Mouse (Mus musculus): ENCODE measurements at regions not wholly inside any gene's neighbourhood (a gene's known extent, or its start where the extent isn't known, plus 50 kb on each side); places are given as distances from the start of the nearest gene placed in this dataset.

DNA sequence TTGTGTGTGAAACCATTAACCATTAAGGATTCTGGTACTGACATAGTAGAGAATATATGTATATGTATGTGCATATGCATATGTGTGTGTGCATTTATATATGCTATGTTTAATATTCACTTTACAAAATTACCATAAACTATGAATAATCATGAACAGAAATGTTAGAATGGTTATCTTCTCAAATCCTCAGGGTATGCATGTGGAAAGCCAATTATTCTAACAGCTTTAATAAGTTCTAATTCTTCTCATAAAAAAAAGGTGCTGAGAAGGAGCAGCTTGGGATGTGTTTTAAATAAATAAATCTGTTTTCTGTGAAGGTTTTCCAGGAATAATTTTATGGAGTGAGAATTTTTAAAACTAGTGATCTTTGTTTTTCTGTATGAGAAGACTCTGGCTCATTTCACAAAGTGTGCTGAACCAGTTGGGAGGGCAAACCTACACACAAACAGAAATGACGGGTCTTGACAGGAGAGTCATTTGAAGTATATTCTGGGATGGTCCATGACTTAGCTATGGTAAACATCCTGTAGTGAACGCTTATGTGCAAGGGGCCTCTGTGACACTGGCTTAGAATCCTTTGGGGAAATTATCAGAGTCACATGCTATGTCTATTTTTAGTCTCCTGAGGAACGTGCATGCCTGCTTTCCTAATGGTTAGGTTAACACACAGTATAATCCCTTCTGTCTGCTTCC, 160.3 kb upstream of the Plpp4 start:
- WGBS: 29% methylated on average over 3 of the region's 3 CpGs
- Histone ChIP-seq H3K9ac (ENCODE audit: low read depth, low read length) (no peak overlapping the region), H3K27ac (ENCODE audit: low read length) (no peak overlapping the region), H3K27me3 (replicated peaks; ENCODE audit: control insufficient read depth, insufficient read depth, low read length) (no peaks in the 10 kb centered on the region), H3K4me3 (ENCODE audit: low read length) (no peak overlapping the region), H3K36me3 (ENCODE audit: control insufficient read depth, insufficient read depth, low read length) (no peaks in the 10 kb centered on the region), H3K4me1 (ENCODE audit: control insufficient read depth, insufficient read depth, low read length) (no peaks in the 10 kb centered on the region), H3K4me2 (ENCODE audit: low read depth, low read length) (no peak overlapping the region), H3K9me3 (ENCODE audit: control insufficient read depth, low read length) (no peaks in the 10 kb centered on the region)
- no peak for ATAC-seq

DNA sequence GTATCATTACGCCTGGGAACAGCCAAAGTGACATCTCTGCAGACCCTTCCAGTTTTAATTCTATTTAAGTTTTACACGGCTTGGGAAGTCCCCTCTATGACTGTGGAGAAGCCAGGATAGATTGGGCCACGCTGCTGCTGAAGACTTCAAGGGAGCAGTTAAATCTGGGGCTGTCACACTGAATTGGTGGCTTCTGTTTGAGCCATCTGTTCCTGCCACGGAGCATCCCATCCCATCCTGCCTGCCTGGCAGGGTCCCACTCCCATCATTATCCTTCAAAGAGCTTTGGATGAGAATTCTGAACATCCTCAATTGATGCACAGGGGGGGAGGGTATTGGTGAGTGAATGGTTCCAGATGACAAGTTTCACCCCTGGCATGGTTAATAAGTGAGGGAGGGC, 154.4 kb upstream of the Plpp4 start:
- no peaks in the 10 kb centered on the region for H3K4me1 ChIP-seq (ENCODE audit: control insufficient read depth, insufficient read depth, low read length)
- no peak for ATAC-seq
- no peak overlapping the region for H3K27ac ChIP-seq (ENCODE audit: low read length)
- 66% methylated on average over 4 of the region's 4 CpGs for WGBS
- no peaks in the 10 kb centered on the region for H3K27me3 ChIP-seq (replicated peaks; ENCODE audit: control insufficient read depth, insufficient read depth, low read length)
- no peak overlapping the region for H3K9ac ChIP-seq (ENCODE audit: low read depth, low read length)
- H3K4me2 ChIP-seq (ENCODE audit: low read depth, low read length): no peak overlapping the region
- no peak overlapping the region for H3K4me3 ChIP-seq (ENCODE audit: low read length)
- H3K36me3 ChIP-seq (ENCODE audit: control insufficient read depth, insufficient read depth, low read length): no peaks in the 10 kb centered on the region
- H3K9me3 ChIP-seq (ENCODE audit: control insufficient read depth, low read length): no peaks in the 10 kb centered on the region

DNA sequence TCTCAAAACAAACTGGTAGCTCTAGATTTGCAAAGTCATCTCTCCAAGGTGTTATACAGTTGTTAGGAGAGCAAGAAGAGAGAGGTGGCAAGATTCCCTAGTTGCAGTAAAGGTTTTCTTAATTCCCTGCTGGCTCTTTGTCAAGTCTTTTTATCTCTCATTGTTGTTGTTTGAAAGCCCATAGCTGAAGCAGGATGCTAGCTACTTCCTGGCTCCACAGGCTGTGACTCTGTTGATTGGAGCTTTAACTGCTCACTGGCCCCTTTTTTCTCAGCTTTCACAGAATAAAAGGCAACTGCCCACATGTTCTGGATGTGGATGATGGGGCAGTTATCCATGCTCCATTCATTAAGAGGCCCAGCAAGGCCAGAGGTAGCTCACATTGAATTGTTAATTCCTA, 122.7 kb upstream of the Plpp4 start:
- ATAC-seq: no peak
- no peaks in the 10 kb centered on the region for H3K9me3 ChIP-seq (ENCODE audit: control insufficient read depth, low read length)

DNA sequence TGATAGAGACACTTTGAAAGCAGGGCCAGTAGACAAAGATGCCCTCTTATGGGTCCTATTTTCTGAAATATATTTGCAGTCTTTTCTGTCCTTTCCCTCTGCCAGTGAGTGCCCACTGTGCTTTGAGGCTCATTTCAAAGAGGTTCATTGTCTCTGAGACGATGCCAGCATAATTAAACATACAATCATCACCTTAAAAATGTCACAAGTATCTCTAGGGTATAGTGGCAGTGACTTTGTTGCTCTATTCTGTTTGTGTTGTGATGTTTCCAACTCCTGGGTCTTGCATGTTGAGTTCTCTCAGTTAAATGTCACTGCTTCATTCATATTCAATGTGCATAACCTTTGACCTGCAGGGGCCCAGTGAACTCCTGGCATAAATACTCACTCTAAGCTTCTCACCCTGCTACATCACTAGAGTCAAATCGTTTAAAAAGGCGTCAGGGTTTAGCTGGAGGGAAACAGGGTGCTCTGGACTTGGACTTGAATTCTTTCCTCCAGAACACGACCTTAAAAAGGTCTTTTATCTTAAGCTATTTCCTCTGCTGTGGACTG, 122.1 kb upstream of the Plpp4 start:
- Histone ChIP-seq H3K36me3 (ENCODE audit: control insufficient read depth, insufficient read depth, low read length) (no peaks in the 10 kb centered on the region), H3K27ac (ENCODE audit: low read length) (no peak overlapping the region), H3K27me3 (replicated peaks; ENCODE audit: control insufficient read depth, insufficient read depth, low read length) (no peaks in the 10 kb centered on the region), H3K4me1 (ENCODE audit: control insufficient read depth, insufficient read depth, low read length) (no peaks in the 10 kb centered on the region), H3K9ac (ENCODE audit: low read depth, low read length) (no peak overlapping the region), H3K4me2 (ENCODE audit: low read depth, low read length) (no peak overlapping the region), H3K9me3 (ENCODE audit: control insufficient read depth, low read length) (no peaks in the 10 kb centered on the region), H3K4me3 (ENCODE audit: low read length) (no peak overlapping the region)
- WGBS: 33% methylated on average over 4 of the region's 4 CpGs
- no peak for ATAC-seq

More for the DNA sequence above, 122.7 kb upstream of the Plpp4 start:
- Histone ChIP-seq H3K27me3 (replicated peaks; ENCODE audit: control insufficient read depth, insufficient read depth, low read length) (no peaks in the 10 kb centered on the region), H3K9ac (ENCODE audit: low read depth, low read length) (no peak overlapping the region), H3K4me1 (ENCODE audit: control insufficient read depth, insufficient read depth, low read length) (no peaks in the 10 kb centered on the region), H3K4me2 (ENCODE audit: low read depth, low read length) (no peak overlapping the region), H3K4me3 (ENCODE audit: low read length) (no peak overlapping the region), H3K36me3 (ENCODE audit: control insufficient read depth, insufficient read depth, low read length) (no peaks in the 10 kb centered on the region), H3K27ac (ENCODE audit: low read length) (no peak overlapping the region)

DNA sequence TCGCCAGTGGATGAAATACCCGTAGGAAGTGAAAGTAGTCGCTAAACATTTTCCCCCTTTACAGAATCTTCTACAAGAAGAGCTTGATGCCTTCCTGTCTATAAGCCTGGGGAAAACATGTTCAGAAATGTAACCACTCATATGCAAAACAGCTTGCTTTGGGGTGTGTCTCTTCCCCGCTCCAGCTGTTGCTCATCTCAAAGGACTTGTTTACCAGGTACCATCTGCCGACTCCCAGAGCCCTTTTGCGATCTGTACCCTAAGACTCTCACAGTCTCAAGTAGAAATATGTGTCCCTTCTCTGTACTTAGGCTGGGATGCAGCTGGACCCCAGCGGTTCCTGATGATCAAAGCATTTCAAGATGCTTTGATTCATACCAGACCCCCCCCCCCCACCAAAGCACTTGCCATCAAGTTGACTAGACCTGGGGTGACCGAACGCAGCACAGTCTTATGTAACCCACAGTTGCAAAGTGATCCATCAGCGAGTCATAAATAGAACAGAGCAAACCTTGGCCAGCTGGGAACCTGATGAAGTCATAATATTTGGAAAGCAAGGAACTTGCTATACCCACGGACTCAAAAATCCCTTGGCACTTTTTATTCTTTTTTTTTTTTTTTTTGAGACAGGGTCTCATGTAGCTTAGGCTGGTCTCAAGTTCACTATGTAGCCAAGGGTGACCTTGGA, 119.4 kb upstream of the Plpp4 start:
- no peak overlapping the region for H3K9ac ChIP-seq (ENCODE audit: low read depth, low read length)
- ATAC-seq: no peak
- no peak overlapping the region for H3K4me3 ChIP-seq (ENCODE audit: low read length)
- H3K4me2 ChIP-seq (ENCODE audit: low read depth, low read length): no peak overlapping the region
- H3K36me3 ChIP-seq (ENCODE audit: control insufficient read depth, insufficient read depth, low read length): no peaks in the 10 kb centered on the region
- H3K27me3 ChIP-seq (replicated peaks; ENCODE audit: control insufficient read depth, insufficient read depth, low read length): no peaks in the 10 kb centered on the region
- no peak overlapping the region for H3K27ac ChIP-seq (ENCODE audit: low read length)
- H3K4me1 ChIP-seq (ENCODE audit: control insufficient read depth, insufficient read depth, low read length): no peaks in the 10 kb centered on the region
- no peaks in the 10 kb centered on the region for H3K9me3 ChIP-seq (ENCODE audit: control insufficient read depth, low read length)
- 59% methylated on average over 11 of the region's 11 CpGs for WGBS

DNA sequence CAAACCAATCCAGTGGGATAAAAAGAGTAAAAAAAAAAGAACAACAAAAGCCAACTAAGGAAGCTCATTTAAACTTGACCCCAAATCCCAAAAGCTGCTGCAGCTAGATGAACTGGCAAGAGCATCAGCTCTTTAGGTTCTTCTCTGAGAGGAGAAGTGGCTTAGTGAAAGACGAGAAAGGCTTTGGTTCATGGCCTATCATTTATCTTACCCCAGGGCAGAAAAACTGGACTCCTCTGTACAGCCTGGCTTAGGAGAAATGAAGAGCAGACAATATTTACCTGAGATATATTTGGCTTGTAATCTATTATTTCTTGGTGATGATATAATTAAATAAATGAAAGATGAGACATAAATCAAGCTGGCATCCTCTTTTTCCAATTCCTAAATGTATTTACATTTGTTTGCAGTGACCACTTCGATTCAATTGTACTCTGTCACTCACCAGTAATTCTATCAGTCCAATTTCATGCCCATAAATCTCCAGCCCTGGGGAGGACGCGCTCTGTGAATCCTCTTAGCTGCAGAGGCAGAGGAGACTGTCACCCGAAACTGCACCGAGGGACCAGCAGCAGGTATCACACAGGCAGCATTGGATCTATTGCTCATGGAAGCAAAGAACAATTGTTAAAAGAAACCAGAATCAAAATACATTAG, 114.8 kb upstream of the Plpp4 start:
- Histone ChIP-seq H3K9me3 (ENCODE audit: control insufficient read depth, low read length) (no peaks in the 10 kb centered on the region), H3K27ac (ENCODE audit: low read length) (no peak overlapping the region), H3K9ac (ENCODE audit: low read depth, low read length) (no peak overlapping the region), H3K27me3 (replicated peaks; ENCODE audit: control insufficient read depth, insufficient read depth, low read length) (no peaks in the 10 kb centered on the region), H3K4me2 (ENCODE audit: low read depth, low read length) (no peak overlapping the region), H3K36me3 (ENCODE audit: control insufficient read depth, insufficient read depth, low read length) (no peaks in the 10 kb centered on the region), H3K4me3 (ENCODE audit: low read length) (no peak overlapping the region), H3K4me1 (ENCODE audit: control insufficient read depth, insufficient read depth, low read length) (no peaks in the 10 kb centered on the region)
- WGBS: 65% methylated on average over 6 of the region's 6 CpGs
- no peak for ATAC-seq

DNA sequence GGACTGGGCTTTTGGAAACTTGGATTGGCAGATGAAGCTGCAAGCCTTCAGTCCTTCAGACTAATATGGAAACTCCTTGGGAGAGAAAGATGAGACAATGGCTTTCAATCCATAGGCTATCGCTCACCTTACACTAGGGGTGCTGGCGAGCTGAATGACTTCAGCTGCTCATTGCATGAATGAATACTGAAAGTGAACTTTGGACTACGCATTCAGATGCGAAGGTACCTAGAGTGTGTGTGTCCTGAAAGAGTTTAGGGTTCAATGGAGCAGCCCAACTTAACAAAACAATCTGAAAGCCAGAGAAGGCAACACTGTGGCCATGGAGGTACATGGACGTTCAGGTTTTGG, 114.3 kb upstream of the Plpp4 start:
- no peak for ATAC-seq
- Histone ChIP-seq H3K9ac (ENCODE audit: low read depth, low read length) (no peak overlapping the region), H3K27ac (ENCODE audit: low read length) (no peak overlapping the region), H3K4me3 (ENCODE audit: low read length) (no peak overlapping the region), H3K4me1 (ENCODE audit: control insufficient read depth, insufficient read depth, low read length) (no peaks in the 10 kb centered on the region), H3K4me2 (ENCODE audit: low read depth, low read length) (no peak overlapping the region), H3K9me3 (ENCODE audit: control insufficient read depth, low read length) (no peaks in the 10 kb centered on the region), H3K36me3 (ENCODE audit: control insufficient read depth, insufficient read depth, low read length) (no peaks in the 10 kb centered on the region), H3K27me3 (replicated peaks; ENCODE audit: control insufficient read depth, insufficient read depth, low read length) (no peaks in the 10 kb centered on the region)
- WGBS: 74% methylated on average over 5 of the region's 5 CpGs

DNA sequence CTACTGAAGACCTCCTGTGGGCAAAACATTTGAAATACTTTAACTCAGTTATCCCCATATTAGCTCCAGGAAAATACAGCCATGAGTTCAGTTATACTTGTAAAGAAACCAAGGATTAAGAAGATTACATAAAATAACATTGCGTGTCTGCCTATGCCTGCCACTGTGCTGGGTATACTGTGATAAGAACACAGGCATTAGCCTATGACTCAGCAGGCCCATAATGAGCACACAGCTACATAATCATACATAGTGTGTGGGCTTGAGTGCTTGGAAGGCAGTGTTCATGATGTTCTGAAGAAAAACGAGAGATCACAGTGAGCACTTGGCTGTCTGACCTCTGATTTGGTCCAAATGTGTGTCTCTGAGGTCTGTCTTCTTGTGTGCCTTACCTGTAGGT, 101.3 kb upstream of the Plpp4 start:
- WGBS: 74% methylated on average over 2 of the region's 2 CpGs
- Histone ChIP-seq H3K27me3 (replicated peaks; ENCODE audit: control insufficient read depth, insufficient read depth, low read length) (no peaks in the 10 kb centered on the region), H3K9ac (ENCODE audit: low read depth, low read length) (no peak overlapping the region), H3K36me3 (ENCODE audit: control insufficient read depth, insufficient read depth, low read length) (no peaks in the 10 kb centered on the region), H3K4me3 (ENCODE audit: low read length) (no peak overlapping the region), H3K4me1 (ENCODE audit: control insufficient read depth, insufficient read depth, low read length) (no peaks in the 10 kb centered on the region), H3K27ac (ENCODE audit: low read length) (no peak overlapping the region), H3K9me3 (ENCODE audit: control insufficient read depth, low read length) (no peaks in the 10 kb centered on the region), H3K4me2 (ENCODE audit: low read depth, low read length) (no peak overlapping the region)
- ATAC-seq: no peak

DNA sequence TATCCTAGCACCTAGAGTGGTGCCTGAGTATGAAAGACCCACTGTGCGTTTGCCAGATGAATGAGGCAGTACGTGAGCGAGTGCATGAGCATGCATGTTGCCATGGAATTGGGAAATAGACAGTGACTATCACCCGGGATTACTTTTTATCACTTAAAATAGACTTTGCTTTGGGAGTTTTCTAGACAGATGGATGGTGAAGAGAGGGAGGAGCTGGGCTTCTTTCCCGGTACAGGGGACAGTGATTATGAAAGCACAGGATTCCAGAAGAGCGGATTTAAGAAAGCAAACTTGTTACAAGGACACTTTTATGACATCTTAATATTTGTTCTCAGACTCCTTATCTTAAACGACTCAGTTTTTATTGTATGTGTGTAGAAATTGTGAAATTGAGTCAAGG, 86.9 kb upstream of the Plpp4 start:
- peak; percentile 87 for ATAC-seq
- no peaks in the 10 kb centered on the region for H3K9me3 ChIP-seq (ENCODE audit: control insufficient read depth, low read length)
- no peaks in the 10 kb centered on the region for H3K4me1 ChIP-seq (ENCODE audit: control insufficient read depth, insufficient read depth, low read length)
- H3K36me3 ChIP-seq (ENCODE audit: control insufficient read depth, insufficient read depth, low read length): no peaks in the 10 kb centered on the region
- H3K27ac ChIP-seq (ENCODE audit: low read length): no peak overlapping the region
- no peak overlapping the region for H3K9ac ChIP-seq (ENCODE audit: low read depth, low read length)
- no peak overlapping the region for H3K4me2 ChIP-seq (ENCODE audit: low read depth, low read length)
- WGBS: 62% methylated on average over 7 of the region's 7 CpGs
- H3K4me3 ChIP-seq (ENCODE audit: low read length): no peak overlapping the region
- H3K27me3 ChIP-seq (replicated peaks; ENCODE audit: control insufficient read depth, insufficient read depth, low read length): no peaks in the 10 kb centered on the region

All from intestine, embryonic 16.5 days (tissue).